Mouse (Mus musculus) G1E (cell line): ENCODE results near the gene Olfr718-ps1. TPM values are rescaled to one million over a fixed set of nuclear protein-coding genes. Genes with fewer than 3 reads are reported as not detected.
"Not testable (repeated sequence)": the region's sequence is repeated elsewhere in the genome, so short reads cannot be mapped to it uniquely, and the experiment has no call there.

ENCODE experiments used
- ATAC-seq: 2 replicates; pipeline ENCODE4 v1.8.0; 2016; ENCODE audit warnings: mild to moderate bottlenecking; ENCODE audit not compliant: insufficient number of reproducible peaks, poor library complexity, low FRiP score, severe bottlenecking; ENCODE audit errors: extremely low read depth
- DNase-seq: peaks from one replicate; pipeline ENCODE4 v3.0.0; 2012; ENCODE audit warnings: low spot score
- H3K27me3 ChIP-seq: 2 replicates; pipeline ENCODE4 v1.6.1; 2012; ENCODE audit warnings: mild to moderate bottlenecking, low read length, inconsistent platforms; ENCODE audit not compliant: insufficient read depth
- H3K36me3 ChIP-seq: replicated peaks from 2 replicates; pipeline ENCODE3; 2012; ENCODE audit warnings: mild to moderate bottlenecking, inconsistent platforms
- H3K4me1 ChIP-seq: 2 replicates; pipeline ENCODE4 v1.6.1; 2012; ENCODE audit warnings: low read depth, low read length, inconsistent platforms, mixed read lengths; ENCODE audit not compliant: insufficient read depth
- H3K4me3 ChIP-seq: 2 replicates; pipeline ENCODE4 v1.5.1; 2012; ENCODE audit warnings: low read depth, mild to moderate bottlenecking, inconsistent platforms, low read length, moderate library complexity, mixed read lengths
- H3K9me3 ChIP-seq: replicated peaks from 2 replicates; pipeline ENCODE4 v1.6.1; 2012; ENCODE audit warnings: inconsistent platforms
- CTCF ChIP-seq: IDR thresholded peaks from 2 replicates; pipeline ENCODE4 v1.5.1; 2012; ENCODE audit warnings: low read depth, low read length, inconsistent platforms, mixed read lengths
- GATA1 ChIP-seq: IDR thresholded peaks from 2 replicates; pipeline ENCODE4 v1.6.1; 2012; ENCODE audit warnings: borderline replicate concordance, low read length, inconsistent platforms, mixed read lengths
- GATA2 ChIP-seq: IDR thresholded peaks from 2 replicates; pipeline ENCODE4 v1.6.1; 2012; ENCODE audit warnings: low read depth, low read length, inconsistent platforms, borderline replicate concordance
- POLR2AphosphoS5 ChIP-seq: IDR thresholded peaks from 2 replicates; pipeline ENCODE4 v1.6.1; 2012; ENCODE audit warnings: low read depth, low read length, inconsistent platforms; ENCODE audit not compliant: insufficient replicate concordance
- TAL1 ChIP-seq: conservative IDR thresholded peaks from 2 replicates; pipeline ENCODE4 v1.6.1; 2012; ENCODE audit warnings: low read depth, low read length, inconsistent platforms, mixed read lengths
- polyA plus RNA-seq: library from polyadenylated mRNA; stranded (reverse); fragments of >175 nt; gene quantifications from 2 replicates; pipeline ENCODE4 v1.2.3, GENCODE M21; 2012
- total RNA-seq, 2 experiments: library from RNA; stranded (forward) in 1 of 2; stranded (reverse) in 1 of 2; fragments of 200-1000 nt in 1 of 2; fragments of >200 nt in 1 of 2; fragmentation: Nextera tagmentation in 1 of 2; gene quantifications; 2 replicates each; pipeline ENCODE4 v1.2.3; 2014 to 2017

Olfr718-ps1 gene
- total and polyA plus RNA-seq, 3 experiments, result 0.16 to 0.23 TPM; not detected in 1

DNA sequence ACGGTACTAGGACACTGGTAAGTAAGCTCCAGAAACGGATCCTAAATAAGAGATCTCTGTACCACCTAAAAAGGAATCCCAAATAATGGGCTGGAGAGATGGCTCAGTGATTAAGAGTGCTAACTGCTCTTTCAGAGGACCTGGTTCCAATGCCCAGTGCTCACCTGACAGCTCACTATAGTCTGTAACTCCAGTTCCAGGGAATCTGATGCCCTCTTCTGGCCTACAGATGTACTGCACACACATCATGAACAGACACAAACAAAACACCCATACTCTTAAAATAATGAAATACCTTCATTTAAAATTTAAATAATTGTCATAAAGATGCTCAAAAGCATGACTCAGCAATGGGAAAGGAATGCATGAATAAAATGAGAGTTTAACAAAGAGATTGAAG is 2.2 kb upstream of the Olfr718-ps1 start:
- Histone ChIP-seq H3K4me1 (no peaks in the 10 kb centered on the region), H3K9me3 (peaks cover 24% of the 10 kb centered on the region), H3K36me3 (no peaks in the 10 kb centered on the region), H3K27me3 (peaks cover 31% of the 10 kb centered on the region), H3K4me3 (no peak overlapping the region)
- TF ChIP-seq GATA2 (no peak), POLR2AphosphoS5 (no peak), CTCF (no peak), GATA1 (no peak), TAL1 (no peak)
- no peak for DNase-seq
- ATAC-seq, result no peak

DNA sequence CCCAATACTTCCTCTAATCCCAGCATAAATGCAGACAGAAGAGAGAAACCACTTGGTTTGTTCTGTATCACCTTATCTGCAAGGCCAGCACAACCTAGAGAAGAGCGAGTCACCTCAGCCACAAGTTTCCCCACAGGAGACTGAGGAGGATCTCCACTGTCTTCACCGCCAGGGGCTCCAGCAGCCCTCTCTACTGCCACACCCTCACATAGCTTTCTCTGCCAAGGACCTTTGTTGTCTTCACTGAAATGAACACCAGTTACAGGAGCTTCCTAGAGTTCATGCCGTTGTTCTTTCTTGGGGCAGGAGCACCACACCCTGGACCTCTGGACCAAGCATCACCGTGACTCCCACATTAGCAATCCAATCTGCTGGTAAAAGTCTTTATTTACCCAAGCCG is 1.3 kb upstream of the Olfr718-ps1 start:
- Histone ChIP-seq H3K4me1 (no peaks in the 10 kb centered on the region), H3K4me3 (no peak overlapping the region), H3K9me3 (peaks cover 24% of the 10 kb centered on the region), H3K36me3 (no peaks in the 10 kb centered on the region), H3K27me3 (peaks cover 38% of the 10 kb centered on the region)
- TF ChIP-seq GATA1 (no peak), GATA2 (no peak), CTCF (no peak), TAL1 (no peak)
- ATAC-seq (no peak), DNase-seq (no peak)

DNA sequence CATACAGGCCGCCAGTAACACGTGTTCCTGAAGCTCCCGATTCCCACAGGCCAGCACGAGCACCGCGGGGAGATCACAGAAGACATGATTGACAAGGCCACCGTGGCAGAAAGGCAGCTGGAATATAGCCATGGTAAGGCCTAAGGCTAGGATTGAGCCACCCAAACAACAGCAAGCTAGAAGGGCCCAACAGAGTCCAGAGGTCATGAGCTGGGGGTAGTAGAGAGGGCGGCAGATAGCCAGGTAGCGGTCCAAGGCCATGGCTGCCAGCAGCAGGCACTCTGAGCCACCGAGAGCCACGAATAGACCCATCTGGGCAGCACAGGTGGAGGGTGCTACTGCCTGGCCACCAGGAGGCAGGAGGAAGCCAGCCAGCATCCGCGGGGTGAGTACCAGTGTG is 9.8 kb downstream of the Olfr718-ps1 start:
- peaks cover 40% of the 10 kb centered on the region for H3K27me3 ChIP-seq
- no peaks in the 10 kb centered on the region for H3K9me3 ChIP-seq
- no peak overlapping the region for H3K4me3 ChIP-seq
- no peak for DNase-seq
- no peak for TF ChIP-seq GATA1
- TF ChIP-seq CTCF, result no peak
- TF ChIP-seq TAL1, result no peak
- H3K4me1 ChIP-seq, result peaks cover 21% of the 10 kb centered on the region
- ATAC-seq, result no peak
- no peaks in the 10 kb centered on the region for H3K36me3 ChIP-seq

DNA sequence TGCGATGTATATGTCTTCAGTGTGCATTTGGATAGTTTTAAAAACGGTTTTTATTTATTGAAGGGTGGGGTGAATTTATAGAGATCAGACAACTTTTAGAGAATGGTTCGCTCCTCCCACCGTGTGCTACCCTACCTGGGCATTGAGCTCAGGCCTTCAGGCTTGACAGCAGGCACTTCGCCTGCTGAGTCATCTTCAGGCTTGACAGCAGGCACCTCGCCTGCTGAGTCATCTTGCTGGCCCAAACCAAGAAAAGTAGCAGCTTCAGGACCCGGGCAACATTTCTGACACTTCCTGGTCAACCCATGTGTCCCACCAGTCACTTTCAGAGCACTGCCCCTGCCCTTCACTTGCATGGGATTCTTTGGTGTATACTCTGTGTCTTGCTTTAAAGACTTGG is 12.3 kb downstream of the Olfr718-ps1 start:
- H3K4me3 ChIP-seq, result no peak overlapping the region; the same call in 1 of the 2 replicates
- ATAC-seq, result peak; percentile 25; the same call in 1 of the 2 replicates
- DNase-seq, result peak; percentile 27
- no peak for TF ChIP-seq GATA2
- no peak for TF ChIP-seq GATA1
- TF ChIP-seq POLR2AphosphoS5, result no peak
- no peak for TF ChIP-seq TAL1
- TF ChIP-seq CTCF, result no peak
- H3K36me3 ChIP-seq, result no peaks in the 10 kb centered on the region
- H3K27me3 ChIP-seq, result peaks cover 25% of the 10 kb centered on the region
- H3K4me1 ChIP-seq, result peaks cover 24% of the 10 kb centered on the region
- peaks cover 5% of the 10 kb centered on the region for H3K9me3 ChIP-seq

DNA sequence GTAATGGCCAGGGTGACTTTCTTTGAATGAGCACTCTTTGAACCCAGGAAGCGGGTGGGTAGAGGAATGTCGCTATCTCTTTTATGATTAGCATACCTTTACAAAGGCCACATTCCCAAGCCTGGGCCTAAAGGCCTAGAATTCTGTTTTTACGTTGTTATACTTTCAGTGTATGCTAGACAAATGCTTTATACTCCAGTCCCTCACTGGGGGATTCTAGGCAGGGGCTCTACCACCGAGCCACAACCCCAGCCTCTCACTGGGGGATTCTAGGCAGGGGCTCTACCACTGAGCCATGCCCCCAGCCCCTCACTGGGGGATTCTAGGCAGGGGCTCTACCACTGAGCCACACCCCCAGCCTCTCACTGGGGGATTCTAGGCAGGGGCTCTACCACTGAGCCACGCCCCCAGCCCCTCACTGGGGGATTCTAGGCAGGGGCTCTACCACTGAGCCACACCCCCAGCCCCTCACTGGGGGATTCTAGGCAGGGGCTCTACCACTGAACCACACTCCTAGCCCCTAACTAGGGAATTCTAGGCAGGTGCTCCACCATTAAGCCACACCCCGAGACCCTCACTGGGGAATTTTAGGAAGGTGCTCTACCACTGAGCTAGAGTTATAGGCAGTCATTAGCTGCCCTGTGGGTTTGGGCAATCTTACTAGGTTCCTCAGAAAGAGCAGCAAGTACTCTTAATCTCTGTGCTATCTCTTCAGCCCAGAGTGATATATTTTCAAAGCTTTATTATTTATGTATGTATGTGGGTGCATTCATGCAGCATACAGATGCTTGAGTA is 13.0 kb downstream of the Olfr718-ps1 start:
- Histone ChIP-seq H3K4me1 (peaks cover 24% of the 10 kb centered on the region), H3K27me3 (peaks cover 21% of the 10 kb centered on the region)
- H3K9me3 ChIP-seq, H3K36me3 ChIP-seq, ATAC-seq, H3K4me3 ChIP-seq, DNase-seq: not testable (repeated sequence)

DNA sequence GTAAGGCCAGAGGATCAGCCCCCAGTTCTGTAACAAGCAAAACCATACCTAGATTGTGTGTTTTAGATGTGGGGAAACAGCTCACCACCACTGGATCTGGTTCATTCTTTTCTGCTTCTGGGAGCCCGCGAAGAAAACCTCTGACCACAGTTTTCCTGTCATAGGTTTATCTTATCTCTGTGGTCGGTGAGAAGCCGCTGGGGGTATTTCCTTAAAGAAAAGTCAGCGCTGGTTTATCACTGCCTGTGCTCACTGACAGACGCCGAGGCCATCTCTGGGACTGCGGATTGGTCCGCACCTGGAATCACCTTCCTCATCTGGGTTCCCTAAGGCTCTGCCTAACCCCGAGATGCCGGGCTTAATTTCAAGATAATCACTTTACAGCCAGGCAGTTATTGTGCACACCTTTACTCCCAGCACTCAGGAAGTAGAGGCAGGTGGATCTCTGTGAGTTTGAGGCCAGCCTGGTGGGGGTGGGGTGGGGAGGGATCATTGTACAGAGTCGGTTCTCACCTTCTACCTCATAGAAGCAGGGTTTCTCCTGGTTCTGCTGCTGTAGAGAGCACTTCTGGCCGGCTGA is 14.4 kb downstream of the Olfr718-ps1 start:
- H3K27me3 ChIP-seq, result peaks cover 31% of the 10 kb centered on the region
- no peaks in the 10 kb centered on the region for H3K36me3 ChIP-seq
- no peak for TF ChIP-seq TAL1
- TF ChIP-seq GATA1, result no peak
- TF ChIP-seq CTCF, result no peak
- no peak for TF ChIP-seq POLR2AphosphoS5
- TF ChIP-seq GATA2, result no peak
- peak; percentile 65 for ATAC-seq
- DNase-seq, result peak; percentile 21
- H3K9me3 ChIP-seq, result peaks cover 5% of the 10 kb centered on the region
- H3K4me3 ChIP-seq, result no peak overlapping the region; the same call in 1 of the 2 replicates
- peaks cover 24% of the 10 kb centered on the region for H3K4me1 ChIP-seq

DNA sequence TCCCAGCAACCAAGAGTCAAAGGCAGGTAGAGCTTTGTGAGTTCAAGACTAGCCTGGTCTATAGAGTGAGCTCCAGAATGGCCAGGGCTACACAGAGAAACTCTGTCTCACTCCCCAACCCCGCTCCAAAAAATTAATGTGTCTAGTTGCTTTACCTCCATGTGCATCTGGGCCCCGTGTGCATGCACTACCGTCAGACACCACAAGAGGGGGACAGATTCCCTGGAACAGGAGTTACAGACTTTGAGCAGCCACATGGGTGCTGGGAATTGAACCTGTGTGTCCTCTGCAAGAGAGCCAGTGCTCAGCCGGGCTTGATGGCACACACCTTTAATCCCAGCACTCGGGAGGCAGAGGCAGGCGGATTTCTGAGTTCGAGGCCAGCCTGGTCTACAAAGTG is 17.0 kb downstream of the Olfr718-ps1 start:
- ATAC-seq (no peak), DNase-seq (no peak)
- TF ChIP-seq GATA1 (no peak), CTCF (peak; percentile 42; the same call in 1 of the 2 replicates)
- H3K4me1 ChIP-seq, result peaks cover 22% of the 10 kb centered on the region
- no peak overlapping the region for H3K4me3 ChIP-seq
- H3K36me3 ChIP-seq, result no peaks in the 10 kb centered on the region
- peaks cover 5% of the 10 kb centered on the region for H3K9me3 ChIP-seq
- H3K27me3 ChIP-seq, result peaks cover 38% of the 10 kb centered on the region
